Mouse (Mus musculus) hindbrain, embryonic 12.5 days (tissue): Measurements from ENCODE around the gene Clns1a. TPM values are rescaled to one million over a fixed set of nuclear protein-coding genes. Genes with fewer than 3 reads are reported as not detected.

ENCODE experiments used
- ATAC-seq: fragments of 200-750 bp; cut with Nextera tagmentation; 2 replicates; pipeline ENCODE4 v1.8.0; 2017; ENCODE audit warnings: moderate TSS enrichment; ENCODE audit not compliant: low FRiP score
- H3K27ac ChIP-seq: fragments of 300-500 bp; sonication (generic); 2 replicates; pipeline ENCODE4 v1.5.1; 2016; ENCODE audit warnings: mild to moderate bottlenecking
- H3K27me3 ChIP-seq: fragments of 300-500 bp; sonication (generic); 2 replicates; pipeline ENCODE4 v1.6.1; 2016; ENCODE audit warnings: mild to moderate bottlenecking
- H3K36me3 ChIP-seq: fragments of 300-500 bp; sonication (generic); 2 replicates; pipeline ENCODE4 v1.6.1; 2016; ENCODE audit warnings: mild to moderate bottlenecking
- H3K4me1 ChIP-seq: fragments of 300-500 bp; sonication (generic); 2 replicates; pipeline ENCODE4 v1.6.1; 2016
- H3K4me2 ChIP-seq: fragments of 300-500 bp; sonication (generic); replicated peaks from 2 replicates; pipeline ENCODE4 v1.6.1; 2016; ENCODE audit warnings: mild to moderate bottlenecking
- H3K4me3 ChIP-seq: fragments of 300-500 bp; sonication (generic); 2 replicates; pipeline ENCODE4 v1.5.1; 2016; ENCODE audit warnings: mild to moderate bottlenecking
- H3K9ac ChIP-seq: fragments of 300-500 bp; sonication (generic); 2 replicates; pipeline ENCODE4 v1.6.1; 2016; ENCODE audit warnings: mild to moderate bottlenecking, moderate library complexity
- H3K9me3 ChIP-seq: fragments of 300-500 bp; sonication (generic); replicated peaks from 2 replicates; pipeline ENCODE4 v1.6.1; 2016; ENCODE audit warnings: mild to moderate bottlenecking
- WGBS: fragments of 180-500 bp; shearing (Covaris S2); methylation state at CpG from one replicate; pipeline ENCODE4 v1.1.7; 2016; 5-methylcytosine and 5-hydroxymethylcytosine counted together
- polyA plus RNA-seq: library from polyadenylated mRNA; unstranded; fragments of >200 nt; fragmentation: Nextera tagmentation; extraction: Ambion mirVana; gene quantifications from 2 replicates; pipeline ENCODE4 v1.2.1, GENCODE M21; 2016

Clns1a gene
- polyA plus RNA-seq, 1 experiment from 2014 or later = 197 TPM

GRCm38 (mm10) chr7:97749207-97750190 lies 53.1 kb downstream of the Clns1a start:
- peaks cover 13% of the 10 kb centered on the region for H3K4me1 ChIP-seq
- no peak for ATAC-seq
- H3K4me2 ChIP-seq = peak overlapping the region; percentile 36
- H3K36me3 ChIP-seq = no peaks in the 10 kb centered on the region
- no peaks in the 10 kb centered on the region for H3K27me3 ChIP-seq
- H3K9me3 ChIP-seq = no peaks in the 10 kb centered on the region
- no peak overlapping the region for H3K27ac ChIP-seq
- no peak overlapping the region for H3K4me3 ChIP-seq
- no peak overlapping the region for H3K9ac ChIP-seq
- 23% methylated on average over 19 of the region's 19 CpGs for WGBS

- H3K27me3 ChIP-seq = no peaks in the 10 kb centered on the region
- peak overlapping the region; percentile 75 for H3K27ac ChIP-seq
- WGBS = 34% methylated on average over 18 of the region's 18 CpGs
- H3K4me3 ChIP-seq = no peak overlapping the region; the same call in 1 of the 2 replicates
- peak; percentile 85 for ATAC-seq
- H3K9ac ChIP-seq = 0 out of 2 replicates have a peak overlapping the region, but pooled peaks have one; percentile 25
- no peaks in the 10 kb centered on the region for H3K9me3 ChIP-seq
- H3K36me3 ChIP-seq = no peaks in the 10 kb centered on the region
- peak overlapping the region; percentile 38 for H3K4me2 ChIP-seq
- peaks cover 5% of the 10 kb centered on the region for H3K4me1 ChIP-seq
These were observed 60.8 kb downstream of the Clns1a start for GRCm38 (mm10) chr7:97756967-97757881.

GRCm38 (mm10) chr7:97764591-97764990 lies 68.2 kb downstream of the Clns1a start:
- no peaks in the 10 kb centered on the region for H3K9me3 ChIP-seq
- no peak overlapping the region for H3K27ac ChIP-seq
- H3K9ac ChIP-seq = no peak overlapping the region
- H3K36me3 ChIP-seq = no peaks in the 10 kb centered on the region
- no peak overlapping the region for H3K4me3 ChIP-seq
- WGBS = 85% methylated on average over 11 of the region's 11 CpGs
- no peaks in the 10 kb centered on the region for H3K4me1 ChIP-seq
- H3K4me2 ChIP-seq = no peak overlapping the region
- ATAC-seq = no peak
- H3K27me3 ChIP-seq = no peaks in the 10 kb centered on the region

GRCm38 (mm10) chr7:97765181-97765962 lies 68.9 kb downstream of the Clns1a start:
- Histone ChIP-seq H3K9ac (no peak overlapping the region), H3K27me3 (no peaks in the 10 kb centered on the region), H3K4me3 (no peak overlapping the region), H3K27ac (no peak overlapping the region), H3K4me2 (no peak overlapping the region), H3K4me1 (no peaks in the 10 kb centered on the region), H3K36me3 (no peaks in the 10 kb centered on the region), H3K9me3 (no peaks in the 10 kb centered on the region)
- WGBS = 91% methylated on average over 21 of the region's 21 CpGs
- ATAC-seq = no peak

- Histone ChIP-seq H3K9ac (no peak overlapping the region), H3K4me1 (no peaks in the 10 kb centered on the region), H3K27ac (no peak overlapping the region), H3K9me3 (no peaks in the 10 kb centered on the region), H3K36me3 (no peaks in the 10 kb centered on the region), H3K4me2 (no peak overlapping the region), H3K4me3 (no peak overlapping the region), H3K27me3 (no peaks in the 10 kb centered on the region)
- ATAC-seq = no peak
- WGBS = 83% methylated on average over 5 of the region's 5 CpGs
These were observed 69.5 kb downstream of the Clns1a start for GRCm38 (mm10) chr7:97765963-97766347.

- H3K4me2 ChIP-seq = no peak overlapping the region
- no peaks in the 10 kb centered on the region for H3K27me3 ChIP-seq
- no peak overlapping the region for H3K4me3 ChIP-seq
- H3K27ac ChIP-seq = no peak overlapping the region
- no peak for ATAC-seq
- H3K9ac ChIP-seq = no peak overlapping the region
- H3K36me3 ChIP-seq = no peaks in the 10 kb centered on the region
- H3K4me1 ChIP-seq = no peaks in the 10 kb centered on the region
- 84% methylated on average over 9 of the region's 9 CpGs for whole genome bisulfite sequencing
- no peaks in the 10 kb centered on the region for H3K9me3 ChIP-seq
These were observed 70.2 kb downstream of the Clns1a start for GRCm38 (mm10) chr7:97766406-97767166.

- no peak for ATAC-seq
- Histone ChIP-seq H3K4me3 (no peak overlapping the region), H3K4me2 (no peak overlapping the region), H3K4me1 (no peaks in the 10 kb centered on the region), H3K9me3 (no peaks in the 10 kb centered on the region), H3K27ac (no peak overlapping the region), H3K9ac (no peak overlapping the region), H3K36me3 (no peaks in the 10 kb centered on the region), H3K27me3 (no peaks in the 10 kb centered on the region)
- WGBS = 80% methylated on average over 8 of the region's 8 CpGs
These were observed 71.4 kb downstream of the Clns1a start for GRCm38 (mm10) chr7:97767841-97768240.

- no peaks in the 10 kb centered on the region for H3K36me3 ChIP-seq
- no peaks in the 10 kb centered on the region for H3K4me1 ChIP-seq
- no peak for ATAC-seq
- no peak overlapping the region for H3K4me2 ChIP-seq
- H3K9ac ChIP-seq = no peak overlapping the region
- no peak overlapping the region for H3K27ac ChIP-seq
- no peaks in the 10 kb centered on the region for H3K9me3 ChIP-seq
- 82% methylated on average over 4 of the region's 4 CpGs for WGBS
- H3K27me3 ChIP-seq = no peaks in the 10 kb centered on the region
- H3K4me3 ChIP-seq = no peak overlapping the region
These were observed 72.6 kb downstream of the Clns1a start for GRCm38 (mm10) chr7:97769020-97769419.

Other genes starting within 250 kb of the Clns1a start
- 1.8 and 2.3 TPM in 2 replicates for gene Kctd14, start 245.3 kb upstream of the Clns1a start, polyA plus RNA-seq
- 54.2 and 55.3 TPM in 2 replicates for gene Ints4, start 215.7 kb upstream of the Clns1a start, polyA plus RNA-seq
- 40.5 and 43.9 TPM in 2 replicates for gene Aamdc, start 117.1 kb upstream of the Clns1a start, polyA plus RNA-seq
- 33.2 and 33.4 TPM in 2 replicates for gene Rsf1, start 116.7 kb upstream of the Clns1a start, polyA plus RNA-seq
- 6.2 TPM in 2 replicates for gene Aqp11, start 41.7 kb downstream of the Clns1a start, polyA plus RNA-seq
- gene Pak1, start 91.9 kb downstream of the Clns1a start, polyA plus RNA-seq = 110 and 111 TPM in 2 replicates
- gene Gdpd4, start 223.3 kb downstream of the Clns1a start, polyA plus RNA-seq = not detected in 2 replicates